Mouse (Mus musculus) layer of hippocampus, postnatal 36 days (tissue): ENCODE measurements around the gene Atp6v1e2. TPM values are rescaled to one million over a fixed set of nuclear protein-coding genes. Genes with fewer than 3 reads are reported as not detected.

Source experiments
- DNase-seq, 2 experiments: peaks; one replicate each; pipeline ENCODE4 v3.0.0; 2022
- total RNA-seq, 2 experiments: library from RNA; stranded (reverse); gene quantifications; 2 replicates each; pipeline ENCODE4 v1.2.3; 2021

Atp6v1e2 gene
- not detected for total RNA-seq

- peak in 1 of 2 experiments; percentile 38 for DNase-seq
These were observed at the start of gene Atp6v1e2 for GRCm38 (mm10) chr17:86947840-86948796. Atp6v1e2 (minus strand) TSS chr17:86947897.

- no peak for DNase-seq
These were observed 49.6 kb upstream of the Atp6v1e2 start for GRCm38 (mm10) chr17:86997323-86997722.

- no peak for DNase-seq
These were observed 43.6 kb upstream of the Atp6v1e2 start for GRCm38 (mm10) chr17:86991306-86991705.

GRCm38 (mm10) chr17:86988601-86989184, 41.0 kb upstream of the Atp6v1e2 start:
- DNase-seq: no peak

- no peak for DNase-seq
These were observed 40.5 kb upstream of the Atp6v1e2 start for GRCm38 (mm10) chr17:86988161-86988560.

- DNase-seq: no peak
These were observed 38.9 kb upstream of the Atp6v1e2 start for GRCm38 (mm10) chr17:86986449-86987138.

- no peak for DNase-seq
These were observed 34.8 kb upstream of the Atp6v1e2 start for GRCm38 (mm10) chr17:86982497-86982896.

GRCm38 (mm10) chr17:86981701-86982100, 34.0 kb upstream of the Atp6v1e2 start:
- DNase-seq: no peak

GRCm38 (mm10) chr17:86981205-86981604, 33.5 kb upstream of the Atp6v1e2 start:
- no peak for DNase-seq

- DNase-seq: no peak
These were observed 30.8 kb upstream of the Atp6v1e2 start for GRCm38 (mm10) chr17:86978496-86978895.

GRCm38 (mm10) chr17:86976387-86976786, 28.7 kb upstream of the Atp6v1e2 start:
- no peak for DNase-seq

GRCm38 (mm10) chr17:86973097-86973496, 25.4 kb upstream of the Atp6v1e2 start:
- no peak for DNase-seq

- DNase-seq: no peak
These were observed 24.2 kb upstream of the Atp6v1e2 start for GRCm38 (mm10) chr17:86971860-86972259.

- DNase-seq: no peak
These were observed 23.3 kb upstream of the Atp6v1e2 start for GRCm38 (mm10) chr17:86971036-86971435.

GRCm38 (mm10) chr17:86970026-86970750, 22.5 kb upstream of the Atp6v1e2 start:
- DNase-seq: no peak

- no peak for DNase-seq
These were observed 21.9 kb upstream of the Atp6v1e2 start for GRCm38 (mm10) chr17:86969582-86969981.

- DNase-seq: no peak
These were observed 20.9 kb upstream of the Atp6v1e2 start for GRCm38 (mm10) chr17:86968581-86968980.

GRCm38 (mm10) chr17:86967536-86968525, 20.1 kb upstream of the Atp6v1e2 start:
- peak in 1 of 2 experiments; percentile 28 for DNase-seq

GRCm38 (mm10) chr17:86967048-86967447, 19.4 kb upstream of the Atp6v1e2 start:
- no peak for DNase-seq

- DNase-seq: no peak
These were observed 18.3 kb upstream of the Atp6v1e2 start for GRCm38 (mm10) chr17:86966040-86966439.

- no peak for DNase-seq
These were observed 17.4 kb upstream of the Atp6v1e2 start for GRCm38 (mm10) chr17:86965121-86965520.
